Mouse (Mus musculus) left cerebral cortex, adult 11 months (tissue): ENCODE measurements around the gene Gsx1.

Source experiments
- DNase-seq: peaks from one replicate; pipeline ENCODE4 v3.0.0; 2022; ENCODE audit warnings: low spot score

The Gsx1 gene

GRCm38 (mm10) chr5:147207852-147208251 lies 19.4 kb downstream of the Gsx1 start:
- DNase-seq, result no peak

GRCm38 (mm10) chr5:147208471-147208870 lies 20.0 kb downstream of the Gsx1 start:
- no peak for DNase-seq

- peak; percentile 44 for DNase-seq
Measured at GRCm38 (mm10) chr5:147227354-147228112, 39.0 kb downstream of the Gsx1 start.

GRCm38 (mm10) chr5:147235406-147236309 lies 47.2 kb downstream of the Gsx1 start:
- DNase-seq, result no peak
